Mouse (Mus musculus) embryonic facial prominence, embryonic 10.5 days (tissue): ENCODE measurements around the gene Ugcg. TPM values are rescaled to one million over a fixed set of nuclear protein-coding genes. Genes with fewer than 3 reads are reported as not detected.
A peak's percentile ranks its signal among the peaks of the same experiment; 100 is the strongest.

Source experiments
- DNase-seq: peaks from one replicate; pipeline ENCODE4 v3.0.0-alpha.2; 2017; ENCODE audit warnings: low spot score
- H3K27ac ChIP-seq: fragments of 300-500 bp; sonication (generic); replicated peaks from 2 replicates; pipeline ENCODE4 v1.5.1; 2016; ENCODE audit warnings: mild to moderate bottlenecking
- H3K27me3 ChIP-seq: fragments of 300-500 bp; sonication (generic); replicated peaks from 2 replicates; pipeline ENCODE4 v1.6.1; 2016; ENCODE audit warnings: low read depth, mild to moderate bottlenecking; ENCODE audit not compliant: poor library complexity, severe bottlenecking
- H3K36me3 ChIP-seq: fragments of 300-500 bp; sonication (generic); replicated peaks from 2 replicates; pipeline ENCODE4 v1.6.1; 2016; ENCODE audit warnings: mild to moderate bottlenecking, moderate library complexity
- H3K4me1 ChIP-seq: fragments of 300-500 bp; sonication (generic); 2 replicates; pipeline ENCODE4 v1.6.1; 2016
- H3K4me3 ChIP-seq: fragments of 300-500 bp; sonication (generic); 2 replicates; pipeline ENCODE4 v1.5.1; 2016; ENCODE audit warnings: mild to moderate bottlenecking, moderate library complexity
- H3K9me3 ChIP-seq: fragments of 300-500 bp; sonication (generic); 2 replicates; pipeline ENCODE4 v1.6.1; 2016; ENCODE audit warnings: mild to moderate bottlenecking
- WGBS: fragments of 180-500 bp; shearing (Covaris S2); methylation state at CpG from one replicate; pipeline ENCODE4 v1.1.7; 2016; 5-methylcytosine and 5-hydroxymethylcytosine counted together
- polyA plus RNA-seq: library from polyadenylated mRNA; unstranded; fragments of >200 nt; fragmentation: Nextera tagmentation; extraction: Ambion mirVana; gene quantifications from 2 replicates; pipeline ENCODE4 v1.2.1, GENCODE M21; 2016

The Ugcg gene
- polyA plus RNA-seq, 1 experiment from 2014 or later: 9.9 TPM

GRCm38 (mm10) chr4:59173181-59173922 is 15.7 kb upstream of the Ugcg start:
- Histone ChIP-seq H3K27ac (no peak overlapping the region), H3K9me3 (no peaks in the 10 kb centered on the region), H3K4me1 (peaks cover 4% of the 10 kb centered on the region; the same call in 1 of the 2 replicates), H3K36me3 (no peaks in the 10 kb centered on the region), H3K4me3 (no peak overlapping the region), H3K27me3 (no peaks in the 10 kb centered on the region)
- no peak for DNase-seq
- 80% methylated on average over 2 of the region's 2 CpGs for WGBS

- no peaks in the 10 kb centered on the region for H3K36me3 ChIP-seq
- H3K4me1 ChIP-seq: peaks cover 4% of the 10 kb centered on the region; the same call in 1 of the 2 replicates
- no peak overlapping the region for H3K27ac ChIP-seq
- H3K27me3 ChIP-seq: no peaks in the 10 kb centered on the region
- no peak overlapping the region for H3K4me3 ChIP-seq
- H3K9me3 ChIP-seq: no peaks in the 10 kb centered on the region
- WGBS: 69% methylated on average over 4 of the region's 4 CpGs
- DNase-seq: no peak
Measured at GRCm38 (mm10) chr4:59175003-59175402, 14.1 kb upstream of the Ugcg start.

- Histone ChIP-seq H3K27ac (no peak overlapping the region), H3K36me3 (no peaks in the 10 kb centered on the region), H3K9me3 (no peaks in the 10 kb centered on the region), H3K27me3 (no peaks in the 10 kb centered on the region), H3K4me3 (no peak overlapping the region), H3K4me1 (peaks cover 4% of the 10 kb centered on the region; the same call in 1 of the 2 replicates)
- 48% methylated on average over 6 of the region's 6 CpGs for WGBS
- DNase-seq: no peak
Measured at GRCm38 (mm10) chr4:59175929-59176328, 13.1 kb upstream of the Ugcg start.

DNA sequence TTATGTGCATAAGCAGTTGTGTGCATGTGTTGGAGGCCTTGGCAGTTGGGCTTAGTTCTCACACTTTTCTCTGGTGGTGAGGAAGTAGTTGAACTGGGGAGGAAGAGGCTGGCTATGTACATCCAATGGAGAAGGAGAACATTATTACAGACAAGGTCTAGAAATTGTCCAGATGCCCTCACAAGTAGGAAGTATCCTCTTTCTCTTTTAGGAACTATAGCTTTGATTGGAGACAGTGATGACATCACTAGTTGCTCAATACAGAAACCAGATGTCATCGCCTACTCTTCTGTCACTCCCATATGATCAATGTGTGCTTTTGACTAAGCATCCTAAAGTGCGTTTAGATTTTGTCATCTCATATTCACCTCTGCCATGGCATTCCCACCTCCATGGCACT is 11.5 kb upstream of the Ugcg start:
- Histone ChIP-seq H3K4me1 (peaks cover 4% of the 10 kb centered on the region; the same call in 1 of the 2 replicates), H3K36me3 (no peaks in the 10 kb centered on the region), H3K27me3 (no peaks in the 10 kb centered on the region), H3K27ac (no peak overlapping the region), H3K4me3 (no peak overlapping the region), H3K9me3 (no peaks in the 10 kb centered on the region)
- 95% methylated on average over 2 of the region's 2 CpGs for WGBS
- DNase-seq: no peak

DNA sequence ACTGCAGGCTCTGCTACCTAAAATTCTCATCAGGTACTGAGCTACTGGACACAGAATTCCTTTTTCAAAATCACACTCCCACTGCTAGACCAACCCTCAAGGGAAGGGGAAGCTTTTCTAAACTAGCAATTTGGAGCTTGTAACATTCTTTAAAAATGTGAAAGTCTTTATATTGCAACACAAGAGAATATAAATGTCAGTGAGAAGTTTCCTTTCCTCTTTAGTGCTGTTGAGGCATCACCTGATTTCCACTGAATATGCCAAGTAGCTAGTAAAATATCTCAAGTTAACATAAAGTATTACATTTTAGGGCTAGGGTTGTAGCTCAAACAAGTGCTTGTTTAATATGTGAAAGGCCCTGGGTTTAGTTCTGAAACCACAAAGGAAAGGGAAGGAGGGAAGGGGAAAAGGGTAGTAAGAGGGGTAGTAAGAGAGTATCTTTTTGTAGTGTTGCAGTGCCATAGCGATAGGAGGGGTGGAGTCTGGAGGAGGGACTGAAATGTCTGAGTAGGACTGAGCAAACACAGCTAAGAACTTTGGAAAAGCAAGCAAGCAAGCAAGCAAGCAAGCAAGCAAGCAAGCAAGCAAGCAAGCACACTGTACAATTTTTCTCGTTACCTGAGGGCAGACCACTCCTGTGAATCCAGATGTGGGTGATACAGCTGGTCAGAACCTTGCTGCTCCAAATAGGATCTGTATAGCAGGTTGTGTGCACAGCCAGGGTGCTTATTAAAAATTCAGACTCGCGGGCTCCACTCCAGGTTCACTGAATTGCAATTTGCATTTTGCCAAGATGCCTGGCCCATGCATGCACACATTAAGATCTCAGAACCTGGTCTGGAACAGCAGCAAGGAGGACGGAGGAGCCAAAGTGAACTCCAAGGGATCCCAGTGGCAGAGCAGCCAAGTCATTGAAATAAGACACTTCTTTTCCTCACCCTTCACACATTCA is 7.5 kb upstream of the Ugcg start:
- no peaks in the 10 kb centered on the region for H3K4me1 ChIP-seq
- no peaks in the 10 kb centered on the region for H3K9me3 ChIP-seq
- no peak overlapping the region for H3K4me3 ChIP-seq
- no peak overlapping the region for H3K27ac ChIP-seq
- no peak for DNase-seq
- no peaks in the 10 kb centered on the region for H3K27me3 ChIP-seq
- H3K36me3 ChIP-seq: no peaks in the 10 kb centered on the region
- WGBS: 54% methylated on average over 5 of the region's 5 CpGs

DNA sequence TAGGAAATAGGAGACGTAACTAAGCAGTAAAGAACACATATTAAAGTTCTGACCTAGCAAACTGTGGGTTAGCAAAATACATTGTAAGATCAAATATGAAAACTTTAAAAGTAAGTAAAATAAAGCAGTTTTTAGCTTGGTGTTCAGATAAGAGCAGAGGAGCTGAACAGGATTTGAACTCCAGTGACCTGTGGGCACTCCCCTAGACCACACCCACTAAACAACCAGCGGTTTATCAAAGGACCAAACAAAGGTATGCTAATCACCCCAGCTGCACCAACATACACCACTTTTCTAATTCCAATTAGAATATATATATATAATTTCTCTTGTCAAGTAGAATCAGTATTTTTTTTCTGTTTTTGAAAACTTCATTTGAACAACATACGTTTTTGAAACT is 3.4 kb upstream of the Ugcg start:
- Histone ChIP-seq H3K36me3 (no peaks in the 10 kb centered on the region), H3K4me3 (no peak overlapping the region), H3K4me1 (peaks cover 8% of the 10 kb centered on the region), H3K27me3 (no peaks in the 10 kb centered on the region), H3K27ac (no peak overlapping the region), H3K9me3 (no peaks in the 10 kb centered on the region)
- 67% methylated on average over 3 of the region's 3 CpGs for WGBS
- no peak for DNase-seq

GRCm38 (mm10) chr4:59187289-59187688 is 1.8 kb upstream of the Ugcg start:
- peaks cover 4% of the 10 kb centered on the region; the same call in 1 of the 2 replicates for H3K36me3 ChIP-seq
- H3K9me3 ChIP-seq: no peaks in the 10 kb centered on the region
- H3K27me3 ChIP-seq: no peaks in the 10 kb centered on the region
- DNase-seq: peak; percentile 59
- 19% methylated on average over 3 of the region's 3 CpGs for WGBS
- H3K4me1 ChIP-seq: peaks cover 12% of the 10 kb centered on the region
- no peak overlapping the region for H3K27ac ChIP-seq
- H3K4me3 ChIP-seq: no peak overlapping the region

GRCm38 (mm10) chr4:59188474-59188801 is 619 bp upstream of the Ugcg start:
- WGBS: 38% methylated on average over 4 of the region's 4 CpGs
- H3K36me3 ChIP-seq: peaks cover 4% of the 10 kb centered on the region; the same call in 1 of the 2 replicates
- peaks cover 12% of the 10 kb centered on the region for H3K4me1 ChIP-seq
- H3K4me3 ChIP-seq: peak overlapping the region; percentile 87
- peak overlapping the region; percentile 96 for H3K27ac ChIP-seq
- no peak for DNase-seq
- no peaks in the 10 kb centered on the region for H3K27me3 ChIP-seq
- H3K9me3 ChIP-seq: no peaks in the 10 kb centered on the region

DNA sequence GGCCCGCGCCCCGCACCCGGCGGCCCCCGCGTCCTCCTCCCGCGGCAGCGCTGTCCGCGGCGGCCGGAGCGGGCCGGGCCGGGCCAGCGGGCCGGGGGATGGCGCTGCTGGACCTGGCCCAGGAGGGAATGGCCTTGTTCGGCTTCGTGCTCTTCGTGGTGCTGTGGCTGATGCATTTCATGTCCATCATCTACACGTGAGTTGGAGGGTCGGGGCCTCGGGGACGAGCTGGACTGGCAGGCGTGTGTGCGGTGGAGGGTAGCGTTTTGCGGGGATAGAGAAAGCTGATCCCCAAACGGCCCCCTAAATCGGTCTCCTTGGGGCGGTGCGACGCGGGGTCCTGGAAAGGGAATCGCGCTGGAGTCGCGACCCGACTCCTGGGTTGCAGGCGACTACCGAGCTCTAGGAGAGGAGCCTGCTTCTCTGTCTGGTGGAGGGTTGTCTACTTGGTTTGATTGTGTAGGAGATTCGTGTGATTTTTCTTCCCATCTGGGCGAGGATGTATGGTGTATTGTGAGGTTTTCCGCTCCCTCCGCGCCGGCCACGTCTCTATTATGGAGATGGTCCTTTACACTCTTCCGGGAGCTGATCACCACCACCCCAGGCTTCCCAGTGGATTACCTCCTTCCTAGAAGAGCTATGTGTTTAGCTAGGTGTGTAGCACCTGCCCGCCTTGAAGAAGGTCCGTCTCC is 635 bp downstream of the Ugcg start:
- WGBS: under 1% methylated on average over 54 of the region's 54 CpGs
- Histone ChIP-seq H3K4me1 (peaks cover 12% of the 10 kb centered on the region), H3K36me3 (peaks cover 5% of the 10 kb centered on the region; the same call in 1 of the 2 replicates), H3K9me3 (no peaks in the 10 kb centered on the region), H3K27me3 (no peaks in the 10 kb centered on the region), H3K4me3 (peak overlapping the region; percentile 87), H3K27ac (peak overlapping the region; percentile 96)
- no peak for DNase-seq

DNA sequence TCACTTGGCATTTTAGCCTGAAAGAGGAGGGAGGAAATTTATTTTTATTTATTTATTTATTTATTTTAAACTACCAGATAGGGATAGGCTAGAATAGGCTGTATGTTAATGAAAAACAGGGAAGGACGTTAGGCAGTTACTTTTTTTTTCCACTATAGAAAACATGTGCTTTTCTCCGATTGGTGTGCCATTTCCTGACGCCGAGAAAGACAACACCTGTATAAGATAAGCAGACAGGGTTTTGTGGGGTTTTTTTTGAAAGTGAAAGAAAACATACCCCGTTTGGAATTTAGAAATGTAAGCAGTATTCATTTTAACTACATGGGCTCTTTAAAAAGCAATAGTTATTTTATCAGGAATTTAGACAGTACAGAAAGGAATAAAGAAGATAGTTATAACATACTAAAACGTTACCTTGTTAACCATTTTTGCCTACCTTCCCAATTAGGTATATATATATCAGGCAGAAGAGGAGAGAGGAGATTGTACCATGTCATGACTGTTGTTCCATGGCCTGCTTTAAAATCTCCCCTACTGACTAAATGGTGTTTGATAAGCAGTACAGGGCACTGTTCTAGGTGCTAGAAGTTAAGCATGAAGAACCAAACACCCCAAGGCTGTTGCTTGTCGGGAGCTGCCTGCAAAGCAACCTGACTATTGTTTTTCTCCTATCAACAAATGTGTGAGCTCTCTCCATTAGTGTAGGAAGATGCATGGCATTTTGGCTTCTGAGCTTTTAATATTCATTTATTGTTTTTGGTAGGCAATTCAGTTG is 1.8 kb downstream of the Ugcg start:
- WGBS: 66% methylated on average over 7 of the region's 7 CpGs
- H3K27me3 ChIP-seq: no peaks in the 10 kb centered on the region
- peak overlapping the region; percentile 87 for H3K4me3 ChIP-seq

GRCm38 (mm10) chr4:59194731-59195496 is 5.9 kb downstream of the Ugcg start:
- no peaks in the 10 kb centered on the region for H3K27me3 ChIP-seq
- DNase-seq: no peak
- peaks cover 7% of the 10 kb centered on the region; the same call in 1 of the 2 replicates for H3K36me3 ChIP-seq
- no peak overlapping the region for H3K4me3 ChIP-seq
- H3K9me3 ChIP-seq: no peaks in the 10 kb centered on the region
- H3K27ac ChIP-seq: no peak overlapping the region
- 91% methylated on average over 13 of the region's 13 CpGs for WGBS
- H3K4me1 ChIP-seq: peaks cover 38% of the 10 kb centered on the region

More for the DNA sequence above, 1.8 kb downstream of the Ugcg start:
- Histone ChIP-seq H3K36me3 (peaks cover 7% of the 10 kb centered on the region; the same call in 1 of the 2 replicates), H3K4me1 (peaks cover 13% of the 10 kb centered on the region), H3K27ac (no peak overlapping the region), H3K9me3 (no peaks in the 10 kb centered on the region)
- no peak for DNase-seq
